Mouse (Mus musculus) layer of hippocampus, adult 9-10 months (tissue): Measurements from ENCODE around the gene Gusb.

Source experiments
- DNase-seq: peaks from one replicate; pipeline ENCODE4 v3.0.0; 2022; ENCODE audit warnings: low spot score

Gusb gene

GRCm38 (mm10) chr5:130023767-130024539, 21.1 kb upstream of the Gusb start:
- peak; percentile 67 for DNase-seq

- DNase-seq: no peak
These were observed 20.4 kb upstream of the Gusb start for GRCm38 (mm10) chr5:130023067-130023766.

DNA sequence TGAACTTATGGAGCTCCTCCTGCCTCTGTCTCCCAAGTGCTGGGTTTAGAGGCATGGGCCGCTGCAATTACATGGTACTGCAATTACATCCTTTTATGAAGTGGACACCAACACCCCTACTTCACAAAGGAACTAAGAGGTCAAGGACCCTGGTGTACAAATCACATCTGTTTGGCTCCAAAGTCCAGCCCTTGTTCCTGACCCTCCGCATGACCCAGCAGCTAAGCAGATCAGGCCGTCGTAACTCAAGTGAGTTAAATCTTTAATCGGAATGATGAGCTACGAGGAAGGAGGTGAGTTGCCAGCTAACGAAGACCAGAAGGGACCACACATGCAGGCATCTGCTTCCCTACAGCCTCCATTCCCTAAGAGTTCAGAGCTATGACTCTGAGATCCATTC, 19.5 kb upstream of the Gusb start:
- no peak for DNase-seq

DNA sequence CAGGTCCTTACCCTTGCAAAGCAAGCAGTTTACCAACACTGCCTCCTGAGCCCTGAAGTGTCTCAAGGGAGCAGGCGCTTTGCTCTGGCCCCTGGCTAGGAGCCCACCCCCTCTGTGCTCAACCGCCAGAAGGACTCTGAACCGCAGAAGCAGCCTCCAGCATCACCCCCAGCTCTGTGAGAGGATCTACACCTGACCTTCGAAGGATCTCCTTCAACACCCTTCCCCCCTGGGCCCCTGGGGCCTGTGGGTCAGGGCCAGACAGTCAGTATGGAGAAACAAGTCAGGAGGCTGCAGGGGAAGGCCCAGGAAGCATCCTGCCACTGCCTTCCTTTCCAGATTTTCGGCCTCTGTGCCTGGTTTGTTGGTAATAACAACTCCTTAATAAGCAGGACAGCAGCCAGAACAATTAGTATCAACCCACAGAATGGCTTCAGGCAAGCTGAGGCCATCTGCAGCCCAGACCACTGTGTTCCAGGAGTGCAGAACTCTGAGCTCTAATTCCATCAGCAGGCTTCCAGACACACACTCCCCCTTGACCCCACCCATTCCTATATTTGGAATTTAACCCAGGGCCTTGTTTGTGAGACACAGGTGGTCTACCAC, 18.6 kb upstream of the Gusb start:
- DNase-seq: no peak

DNA sequence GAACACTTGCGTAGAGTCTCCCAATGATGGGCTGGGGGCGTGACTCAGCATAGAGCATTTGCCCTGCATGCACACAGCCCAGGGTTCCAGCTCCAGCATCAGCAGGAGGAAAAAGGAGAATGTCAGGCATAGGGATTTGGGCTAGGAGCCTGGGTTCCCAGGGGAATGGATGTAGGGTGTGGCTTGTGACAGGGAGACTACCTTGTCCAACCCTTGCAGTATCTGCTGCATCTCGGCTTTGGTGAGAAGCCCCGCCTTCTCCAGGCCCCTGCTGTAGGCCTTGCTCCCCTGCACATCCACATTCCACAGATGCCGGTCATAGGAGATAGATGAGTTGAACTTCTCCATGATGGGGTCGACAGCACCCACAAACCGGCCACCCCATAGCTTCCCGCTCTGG, 16.6 kb upstream of the Gusb start:
- no peak for DNase-seq

- DNase-seq: no peak
These were observed 12.3 kb upstream of the Gusb start for GRCm38 (mm10) chr5:130015104-130015503.

- no peak for DNase-seq
These were observed 8.1 kb upstream of the Gusb start for GRCm38 (mm10) chr5:130010961-130011360.

DNA sequence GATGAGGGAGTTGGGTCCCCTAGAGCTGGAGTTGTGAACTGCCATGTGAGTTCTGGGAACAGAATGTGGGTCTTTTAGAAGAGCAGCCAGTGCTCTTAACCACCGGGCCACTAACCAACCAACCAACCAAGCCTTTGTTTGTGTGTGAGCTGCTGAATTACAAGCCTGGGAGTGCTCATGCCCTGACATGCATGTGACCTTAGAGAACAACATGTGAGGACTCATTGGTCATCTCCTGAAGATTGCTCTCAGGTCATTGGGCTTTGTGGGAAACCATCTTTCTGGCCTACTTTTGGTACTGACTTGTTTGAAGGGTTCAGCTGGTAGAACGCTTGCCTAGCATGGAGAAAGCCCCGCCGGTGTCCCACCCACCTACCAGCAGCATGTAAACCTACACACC, 6.9 kb upstream of the Gusb start:
- DNase-seq: no peak

DNA sequence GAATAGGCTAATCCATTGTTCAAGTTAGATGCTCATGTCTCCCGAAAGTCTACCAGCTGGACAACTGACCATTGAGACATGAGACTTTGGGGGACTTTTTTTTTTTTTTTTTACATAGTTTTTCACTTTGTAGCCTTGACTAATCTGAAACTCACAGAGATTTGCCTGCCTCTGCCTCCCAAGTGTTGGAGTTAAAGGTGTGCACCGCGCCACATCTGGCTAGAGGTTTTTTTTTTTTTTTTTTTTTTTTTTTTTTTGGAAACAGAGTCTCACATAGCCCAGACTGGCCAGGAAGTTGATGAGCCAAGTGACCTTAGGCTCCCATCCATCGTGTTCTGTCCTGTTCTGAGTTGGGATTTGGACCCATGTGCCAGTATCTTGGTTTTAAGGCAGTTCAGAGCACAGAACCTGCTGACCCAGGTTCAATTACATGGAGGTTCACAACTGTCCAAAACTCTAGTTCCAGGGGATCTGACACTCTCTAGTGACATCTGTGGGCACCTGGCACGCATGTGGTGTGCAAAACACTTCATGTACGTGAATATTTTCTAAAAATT, 5.3 kb upstream of the Gusb start:
- no peak for DNase-seq

- DNase-seq: no peak
These were observed 4.5 kb upstream of the Gusb start for GRCm38 (mm10) chr5:130007344-130007743.

DNA sequence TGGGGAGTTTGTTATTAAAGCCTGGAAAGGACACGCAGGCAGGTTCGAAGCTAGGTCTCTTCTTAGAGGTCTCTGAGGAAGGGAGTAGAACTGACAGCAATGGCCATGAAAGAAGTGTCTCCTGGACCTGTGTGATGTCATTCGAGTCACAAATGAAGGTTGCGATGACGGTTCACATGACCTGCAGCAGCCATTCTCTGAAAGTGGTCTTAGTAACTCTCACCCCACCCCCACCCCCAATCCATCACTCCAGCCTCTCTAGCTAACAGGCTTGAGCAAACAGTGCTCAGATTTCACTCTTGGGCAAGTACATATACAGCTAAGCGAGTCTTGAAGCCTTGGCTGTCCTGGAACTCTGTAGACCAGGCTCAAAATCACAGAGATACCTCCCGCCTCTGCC, 380 bp upstream of the Gusb start:
- DNase-seq: no peak

DNA sequence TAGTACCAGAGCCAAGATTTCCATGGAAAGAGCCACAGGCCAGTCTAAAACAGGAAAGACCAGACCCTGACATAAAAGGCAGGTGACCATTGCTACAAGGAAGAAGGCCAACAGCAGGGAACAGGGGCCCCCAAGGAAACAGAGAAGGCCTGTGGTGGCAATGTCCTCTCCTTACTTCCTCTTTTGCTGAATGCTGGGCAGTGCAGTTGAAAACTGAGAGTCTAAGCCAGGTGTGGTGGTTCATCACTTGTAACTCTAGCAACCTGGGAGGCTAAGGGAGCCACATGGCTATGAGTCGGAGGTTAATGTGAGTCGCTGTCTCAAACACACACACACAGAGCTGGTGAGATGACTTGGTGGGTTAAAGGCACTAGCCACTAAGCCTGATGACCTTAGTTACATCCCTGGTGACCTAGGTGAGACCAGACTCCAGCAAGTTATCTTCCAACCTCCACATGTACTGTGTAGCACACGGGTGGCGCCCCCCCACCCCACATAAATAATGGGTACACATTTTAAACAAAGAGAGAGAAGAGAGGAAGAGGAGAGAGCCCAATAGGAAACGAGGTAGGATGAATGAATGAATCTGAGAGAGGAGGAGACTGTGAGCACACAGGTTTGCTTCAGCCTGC, 1.4 kb downstream of the Gusb start:
- no peak for DNase-seq

- DNase-seq: no peak
These were observed 2.1 kb downstream of the Gusb start for GRCm38 (mm10) chr5:130000735-130001134.

DNA sequence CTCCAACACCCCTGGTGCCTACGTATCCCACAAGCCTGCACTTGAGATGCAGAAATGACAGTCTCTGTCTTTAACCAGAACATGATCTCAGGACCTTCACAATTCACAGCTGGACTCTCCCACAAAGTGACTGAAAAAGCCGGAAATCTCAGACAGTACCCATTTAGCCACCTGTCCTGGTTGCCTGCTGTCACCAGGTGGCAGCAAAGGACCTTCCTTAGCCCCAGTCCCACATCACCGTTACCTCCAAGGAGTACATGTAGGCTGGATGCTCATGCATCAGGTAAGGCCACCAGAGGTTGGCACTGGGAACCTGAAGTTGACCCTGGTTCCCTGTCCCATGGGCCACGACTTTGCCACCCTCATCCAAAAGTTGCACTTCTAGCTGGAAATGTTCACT, 3.8 kb downstream of the Gusb start:
- DNase-seq: no peak

- no peak for DNase-seq
These were observed 5.1 kb downstream of the Gusb start for GRCm38 (mm10) chr5:129997700-129998099.

DNA sequence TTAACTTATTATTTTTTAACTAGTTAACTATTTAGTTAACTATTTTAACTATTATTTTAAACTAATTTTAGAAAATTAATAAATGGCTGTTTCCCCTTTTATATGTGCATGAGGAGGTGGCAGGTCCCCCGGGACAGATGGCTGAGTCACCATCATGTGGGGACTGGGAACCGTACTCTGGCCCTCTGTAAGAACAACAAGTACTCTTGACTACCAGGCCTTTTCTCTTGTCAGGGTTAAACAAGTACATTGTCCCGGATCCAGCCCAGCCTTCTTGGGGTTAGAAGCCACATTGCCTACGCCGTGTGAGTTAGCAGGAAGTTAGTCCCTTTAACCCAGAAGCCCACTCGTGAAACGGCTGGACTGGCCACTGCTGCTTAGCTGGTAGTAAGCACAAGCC, 7.9 kb downstream of the Gusb start:
- no peak for DNase-seq

DNA sequence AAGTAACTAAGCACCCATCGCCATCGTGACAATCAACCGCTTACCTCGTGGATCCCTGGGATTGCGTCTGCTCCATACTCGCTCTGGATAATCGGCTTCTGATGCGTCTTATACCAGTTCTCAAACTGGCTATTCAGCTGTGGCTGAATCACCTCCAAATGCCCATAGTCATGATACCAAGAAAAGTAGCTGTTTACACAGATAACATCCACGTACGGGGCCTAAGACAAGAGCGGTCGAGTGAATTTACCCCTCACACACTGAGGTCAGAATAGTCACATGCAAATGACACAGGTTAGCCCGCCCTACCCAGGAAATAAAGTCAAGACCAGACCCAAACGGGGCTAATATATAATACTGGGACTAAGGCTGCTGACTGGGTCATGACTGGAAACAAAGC, 9.5 kb downstream of the Gusb start:
- DNase-seq: no peak

DNA sequence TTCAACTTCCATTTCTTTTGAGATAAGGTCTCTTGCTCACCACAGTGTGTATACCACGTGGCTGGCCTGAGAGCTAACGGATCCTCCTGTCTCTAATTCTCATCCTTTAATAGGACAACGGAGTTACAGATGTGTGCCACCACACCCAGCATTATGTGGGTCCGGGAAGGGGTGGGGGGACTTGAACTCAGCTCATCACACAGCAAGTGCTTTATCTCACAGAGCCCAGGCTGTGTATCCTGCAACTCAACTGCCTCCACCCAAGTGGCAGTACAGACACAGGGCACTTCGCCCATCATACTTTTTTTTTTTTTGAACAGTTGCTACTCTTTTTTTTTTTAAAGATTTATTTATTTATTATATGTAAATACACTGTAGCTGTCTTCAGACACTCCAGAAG, 11.0 kb downstream of the Gusb start:
- no peak for DNase-seq

DNA sequence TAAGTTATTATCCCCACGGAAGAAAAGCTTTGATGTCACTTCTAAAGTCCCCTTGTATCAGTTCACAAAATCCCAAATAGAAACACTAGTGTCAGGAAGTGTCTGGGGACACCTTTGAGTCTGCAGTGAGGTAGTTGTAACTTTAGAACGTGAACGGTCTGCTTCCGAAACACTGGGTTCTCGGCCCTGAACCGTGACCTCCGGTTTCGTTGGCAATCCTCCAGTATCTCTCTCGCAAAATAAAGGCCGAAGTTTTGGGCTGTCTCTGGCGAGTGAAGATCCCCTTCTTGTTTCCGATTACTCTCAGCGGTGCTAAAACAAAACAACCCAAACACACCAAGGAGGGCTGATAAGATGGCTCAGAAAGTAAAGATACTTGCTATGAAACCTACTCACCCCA, 13.5 kb downstream of the Gusb start:
- DNase-seq: no peak

DNA sequence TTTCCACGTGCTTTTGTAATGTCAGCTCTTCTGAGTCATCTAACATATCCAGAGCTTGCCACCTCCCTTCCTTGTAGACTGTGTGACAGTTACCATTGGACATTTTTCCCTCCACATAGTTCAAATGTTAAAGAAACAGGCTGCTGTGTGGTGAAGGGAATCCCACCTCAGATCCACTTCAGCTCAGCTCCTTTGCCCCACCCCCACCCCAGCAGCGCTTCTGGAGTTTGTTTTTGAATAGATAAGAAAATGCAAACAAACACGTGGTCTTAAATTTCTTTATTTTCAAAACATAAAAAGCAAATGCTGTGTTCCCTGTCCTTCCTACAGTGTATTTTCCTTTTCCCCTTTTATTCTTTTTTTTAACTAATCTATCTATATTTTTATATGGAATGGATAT, 22.6 kb downstream of the Gusb start:
- no peak for DNase-seq

- DNase-seq: no peak
These were observed 24.2 kb downstream of the Gusb start for GRCm38 (mm10) chr5:129978608-129979007.

GRCm38 (mm10) chr5:129977768-129978167, 25.1 kb downstream of the Gusb start:
- DNase-seq: no peak

GRCm38 (mm10) chr5:129974866-129975311, 28.0 kb downstream of the Gusb start:
- DNase-seq: no peak
